Mouse (Mus musculus) limb, embryonic 14.5 days (tissue): Measurements from ENCODE around the gene Vopp1. TPM values are rescaled to one million over a fixed set of nuclear protein-coding genes. Genes with fewer than 3 reads are reported as not detected.
"Not testable (repeated sequence)": the region's sequence is repeated elsewhere in the genome, so short reads cannot be mapped to it uniquely, and the experiment has no call there.

Experiments used
- ATAC-seq: fragments of 200-750 bp; cut with Nextera tagmentation; 2 replicates; pipeline ENCODE4 v1.8.0; 2017; ENCODE audit warnings: low read depth, moderate number of reproducible peaks, moderate TSS enrichment; ENCODE audit not compliant: low FRiP score
- DNase-seq: peaks from one replicate; pipeline ENCODE4 v3.0.0-alpha.2; 2015; ENCODE audit warnings: low spot score
- H3K27ac ChIP-seq: fragments of 300-500 bp; sonication (generic); replicated peaks from 2 replicates; pipeline ENCODE4 v1.5.1; 2014; ENCODE audit warnings: low read depth, mild to moderate bottlenecking, low read length, moderate library complexity, mixed read lengths
- H3K27me3 ChIP-seq: fragments of 300-500 bp; sonication (generic); 2 replicates; pipeline ENCODE4 v1.6.1; 2014; ENCODE audit warnings: low read length, mixed read lengths; ENCODE audit not compliant: control insufficient read depth, insufficient read depth
- H3K36me3 ChIP-seq: fragments of 300-500 bp; sonication (generic); 2 replicates; pipeline ENCODE4 v1.6.1; 2014; ENCODE audit warnings: mild to moderate bottlenecking, low read length, moderate library complexity, mixed read lengths; ENCODE audit not compliant: control insufficient read depth, insufficient read depth
- H3K4me1 ChIP-seq: fragments of 300-500 bp; sonication (generic); 2 replicates; pipeline ENCODE4 v1.6.1; 2014; ENCODE audit warnings: antibody characterized with exemption, low read length, mixed read lengths; ENCODE audit not compliant: control insufficient read depth, insufficient read depth
- H3K4me2 ChIP-seq: fragments of 300-500 bp; sonication (generic); replicated peaks from 2 replicates; pipeline ENCODE4 v1.6.1; 2014; ENCODE audit warnings: low read depth, mild to moderate bottlenecking, low read length, moderate library complexity; ENCODE audit not compliant: severe bottlenecking
- H3K4me3 ChIP-seq: fragments of 300-500 bp; sonication (generic); replicated peaks from 2 replicates; pipeline ENCODE4 v1.5.1; 2014; ENCODE audit warnings: low read length
- H3K9ac ChIP-seq: fragments of 300-500 bp; sonication (generic); 2 replicates; pipeline ENCODE4 v1.6.1; 2014; ENCODE audit warnings: mild to moderate bottlenecking, low read depth, low read length, moderate library complexity; ENCODE audit not compliant: severe bottlenecking
- H3K9me3 ChIP-seq: fragments of 300-500 bp; sonication (generic); 2 replicates; pipeline ENCODE4 v1.6.1; 2016; ENCODE audit warnings: low read length; ENCODE audit not compliant: control insufficient read depth
- POLR2A ChIP-seq: fragments of 200-500 bp; IDR thresholded peaks from 2 replicates; pipeline ENCODE4 v1.8.0; 2012; ENCODE audit warnings: inconsistent platforms, mild to moderate bottlenecking, moderate library complexity, borderline replicate concordance; ENCODE audit not compliant: insufficient read depth, insufficient read length; ENCODE audit errors: extremely low read depth
- WGBS: fragments of 180-500 bp; shearing (Covaris S2); extraction: QIAGEN DNeasy Blood & Tissue Kit; methylation state at CpG from one replicate; pipeline ENCODE4 v1.1.7; 2014; 5-methylcytosine and 5-hydroxymethylcytosine counted together
- polyA plus RNA-seq, 2 experiments: library from polyadenylated mRNA; depleted of rRNA in 1 of 2; stranded (reverse) in 1 of 2; unstranded in 1 of 2; fragments of >200 nt; fragmentation: Nextera tagmentation in 1 of 2; extraction: Ambion mirVana in 1 of 2; gene quantifications; 2 replicates each; pipeline versions ENCODE4 v1.2.1 to v1.2.3; 2012 to 2014

Gene Vopp1
- polyA plus RNA-seq, 2 experiments, result 27.5 to 46.2 TPM

DNA sequence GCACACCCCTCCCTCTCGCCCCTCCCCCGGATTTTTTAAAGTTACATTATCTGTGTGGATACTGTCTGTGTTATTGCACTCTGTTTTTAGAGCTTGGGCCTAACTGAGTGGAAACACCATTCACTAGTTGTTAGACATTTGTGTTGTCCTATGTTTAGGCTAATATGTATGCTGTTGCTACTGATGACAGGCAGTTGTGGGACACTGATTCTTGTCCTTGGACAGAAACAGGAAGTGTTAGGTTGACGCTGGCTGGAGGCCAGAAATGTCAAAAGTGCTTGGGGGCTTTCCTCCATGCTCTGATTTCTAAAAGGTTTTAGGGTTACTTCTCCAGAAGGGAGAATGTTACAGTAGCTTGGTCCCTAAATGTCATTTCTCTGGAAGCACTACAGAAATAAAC lies 29.1 kb downstream of the Vopp1 start:
- no peak for ATAC-seq
- DNase-seq, result no peak
- TF ChIP-seq POLR2A, result no peak
- Histone ChIP-seq H3K36me3 (no peaks in the 10 kb centered on the region), H3K27ac (no peak overlapping the region), H3K9me3 (no peaks in the 10 kb centered on the region), H3K27me3 (no peaks in the 10 kb centered on the region), H3K4me3 (no peak overlapping the region), H3K4me2 (no peak overlapping the region), H3K9ac (no peak overlapping the region), H3K4me1 (no peaks in the 10 kb centered on the region)
- WGBS, result 70% methylated on average over 3 of the region's 3 CpGs

DNA sequence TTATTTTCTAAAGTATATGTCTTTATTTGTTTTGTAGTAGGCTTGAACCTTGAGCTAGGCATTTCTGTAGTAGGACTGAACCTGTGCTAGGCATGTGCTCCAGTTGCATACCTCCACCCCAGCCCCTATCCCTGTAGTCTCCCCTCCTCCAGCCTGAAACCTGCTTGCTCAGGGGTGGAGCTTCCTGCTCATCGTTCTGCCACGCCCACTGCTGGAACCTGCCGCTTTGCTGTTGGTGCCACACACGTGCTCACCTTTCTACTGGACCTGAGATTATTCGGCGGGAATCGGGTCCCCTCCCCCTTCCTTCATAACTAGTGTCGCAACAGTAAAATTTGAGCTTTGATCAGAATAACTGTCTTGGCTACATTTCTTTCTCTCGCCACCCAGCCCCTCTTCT lies 32.1 kb downstream of the Vopp1 start:
- not testable (repeated sequence) for H3K4me2 ChIP-seq, H3K9ac ChIP-seq, ATAC-seq, H3K9me3 ChIP-seq, H3K27me3 ChIP-seq, H3K4me3 ChIP-seq, DNase-seq, H3K4me1 ChIP-seq, H3K27ac ChIP-seq, H3K36me3 ChIP-seq
- WGBS, result 85% methylated on average over 9 of the region's 9 CpGs

DNA sequence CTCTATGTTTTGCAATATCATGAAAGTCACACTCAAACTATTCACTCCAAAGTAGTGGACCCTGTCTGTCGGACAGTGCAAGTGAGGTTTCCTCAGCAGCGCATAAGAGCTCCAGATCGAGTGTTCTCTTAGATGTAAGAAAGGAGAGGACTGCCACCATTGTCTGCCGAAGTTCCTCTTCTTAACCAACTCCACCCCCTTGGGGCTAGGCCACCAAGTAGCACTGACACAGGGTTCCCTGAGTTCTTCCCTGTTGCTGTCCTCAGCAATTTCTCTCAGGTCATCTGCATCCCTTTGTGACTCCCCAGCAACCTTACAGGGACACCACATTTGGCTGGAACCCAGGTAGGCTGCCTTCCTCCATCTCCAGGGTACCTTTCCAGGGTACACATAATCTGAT lies 34.4 kb downstream of the Vopp1 start:
- DNase-seq (no peak), ATAC-seq (no peak)
- Histone ChIP-seq H3K36me3 (peaks cover 9% of the 10 kb centered on the region; the same call in 1 of the 2 replicates), H3K9ac (no peak overlapping the region), H3K4me1 (no peaks in the 10 kb centered on the region), H3K27me3 (no peaks in the 10 kb centered on the region), H3K27ac (no peak overlapping the region), H3K4me3 (no peak overlapping the region), H3K9me3 (no peaks in the 10 kb centered on the region), H3K4me2 (no peak overlapping the region)
- no peak for TF ChIP-seq POLR2A
- 87% methylated on average over 4 of the region's 4 CpGs for WGBS

DNA sequence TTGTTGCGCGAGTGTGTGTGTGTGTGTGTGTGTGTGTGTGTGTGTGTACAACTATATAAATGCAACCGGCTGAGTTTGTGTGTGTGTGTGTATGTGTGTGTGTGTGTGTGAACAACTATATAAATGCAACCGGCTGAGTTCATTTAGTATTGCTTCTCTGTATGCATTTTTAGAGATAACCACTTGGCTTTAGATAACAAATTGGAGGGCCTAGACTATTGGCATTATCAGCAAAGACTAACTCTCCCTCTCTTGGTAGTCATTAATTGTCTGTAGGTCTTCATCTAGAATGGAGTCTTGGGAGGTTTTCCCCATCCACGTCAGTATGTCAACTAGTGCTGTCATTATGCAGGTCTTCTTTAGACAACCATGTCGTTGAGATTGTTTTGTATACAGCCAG lies 37.6 kb downstream of the Vopp1 start:
- ATAC-seq (no peak), DNase-seq (no peak)
- 91% methylated on average over 6 of the region's 6 CpGs for WGBS

DNA sequence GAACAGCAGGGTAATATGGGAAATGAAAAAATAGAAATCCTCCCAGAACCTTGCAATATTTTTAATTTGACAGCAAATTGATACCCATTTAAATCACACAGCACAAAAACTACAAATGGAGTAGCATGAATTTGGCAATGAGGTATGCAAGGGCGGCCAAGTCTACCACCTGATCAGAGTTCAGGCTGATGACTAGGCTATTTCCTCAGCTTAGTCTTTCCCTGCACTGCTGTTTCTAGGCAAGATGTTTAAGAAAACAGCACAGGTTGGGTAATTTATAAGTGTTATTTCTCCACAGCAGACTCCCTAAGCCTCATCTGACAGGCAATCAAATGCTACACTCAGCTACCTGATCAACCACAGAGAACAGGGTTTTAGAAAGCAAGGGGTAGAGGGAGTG lies 40.7 kb downstream of the Vopp1 start:
- Histone ChIP-seq H3K36me3 (peaks cover 9% of the 10 kb centered on the region; the same call in 1 of the 2 replicates), H3K9me3 (no peaks in the 10 kb centered on the region), H3K4me3 (no peak overlapping the region), H3K27ac (no peak overlapping the region), H3K4me2 (no peak overlapping the region), H3K9ac (no peak overlapping the region), H3K4me1 (no peaks in the 10 kb centered on the region), H3K27me3 (no peaks in the 10 kb centered on the region)
- DNase-seq, result no peak
- ATAC-seq, result no peak
- WGBS, result 93% methylated on average over 1 of the region's 1 CpGs
- TF ChIP-seq POLR2A, result no peak

More for the DNA sequence above, 37.6 kb downstream of the Vopp1 start:
- no peak overlapping the region for H3K27ac ChIP-seq
- H3K4me3 ChIP-seq, result no peak overlapping the region
- peaks cover 9% of the 10 kb centered on the region; the same call in 1 of the 2 replicates for H3K36me3 ChIP-seq
- H3K9me3 ChIP-seq, result no peaks in the 10 kb centered on the region
- H3K4me1 ChIP-seq, result no peaks in the 10 kb centered on the region
- H3K4me2 ChIP-seq, result no peak overlapping the region
- TF ChIP-seq POLR2A, result no peak
- no peak overlapping the region for H3K9ac ChIP-seq
- no peaks in the 10 kb centered on the region for H3K27me3 ChIP-seq

DNA sequence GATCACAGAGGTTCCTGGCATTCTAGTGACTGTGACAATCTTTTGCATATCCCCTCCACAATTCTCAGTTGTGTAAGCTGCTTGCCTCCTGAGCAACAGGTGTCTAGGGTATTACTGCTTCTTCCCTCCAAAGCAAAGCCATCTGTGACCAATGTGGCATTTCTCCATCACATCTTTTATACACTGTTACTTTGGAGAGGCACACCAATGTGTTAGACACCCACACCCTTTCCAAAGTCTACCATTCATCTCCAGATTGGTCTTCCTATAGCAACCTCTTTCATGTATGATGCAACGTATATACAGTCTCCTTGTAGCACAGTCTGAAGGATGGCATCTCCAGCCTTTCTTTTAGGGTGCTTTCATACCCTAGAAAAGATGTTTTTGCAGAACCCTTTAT lies 42.3 kb downstream of the Vopp1 start:
- DNase-seq, result no peak
- Histone ChIP-seq H3K4me3 (no peak overlapping the region), H3K9ac (no peak overlapping the region), H3K27me3 (no peaks in the 10 kb centered on the region), H3K4me2 (no peak overlapping the region), H3K9me3 (no peaks in the 10 kb centered on the region), H3K4me1 (no peaks in the 10 kb centered on the region), H3K27ac (no peak overlapping the region), H3K36me3 (peaks cover 4% of the 10 kb centered on the region; the same call in 1 of the 2 replicates)
- no peak for ATAC-seq
- WGBS, result 80% methylated on average over 1 of the region's 1 CpGs
- no peak for TF ChIP-seq POLR2A
